Mouse (Mus musculus) E14TG2a.4 (cell line): ENCODE data around the gene Elf1.

Source experiments
- CTCF ChIP-seq: conservative IDR thresholded peaks from 2 replicates; pipeline ENCODE4 v1.5.1; 2014; ENCODE audit warnings: low read length
- NANOG ChIP-seq: IDR thresholded peaks from 2 replicates; pipeline ENCODE4 v1.6.1; 2014; ENCODE audit warnings: borderline replicate concordance, low read length, mixed read lengths

DNA sequence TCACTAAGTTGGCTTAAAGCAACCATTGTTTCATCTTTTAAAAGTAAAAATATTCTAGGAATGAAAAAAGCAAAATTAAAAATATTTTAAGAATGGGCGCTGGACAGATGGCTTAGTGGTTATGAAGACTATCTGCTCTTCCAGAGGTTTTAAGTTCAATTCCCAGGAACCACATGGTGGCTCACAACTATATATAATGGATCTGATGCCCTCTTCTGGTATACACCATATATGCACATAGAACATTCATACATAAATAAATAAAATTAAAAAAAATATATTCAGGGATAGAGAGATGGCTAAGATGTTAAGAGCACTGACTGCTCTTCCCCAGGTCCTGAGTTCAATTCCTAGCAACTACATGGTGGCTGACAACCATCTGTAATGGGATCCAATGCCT is 15.4 kb upstream of the Elf1 start:
- no peak for TF ChIP-seq CTCF
- TF ChIP-seq NANOG: no peak
